Mouse (Mus musculus) right cerebral cortex, postnatal 25 days (tissue): Measurements from ENCODE around the gene Clip4.

Experiments
- DNase-seq: peaks from one replicate; pipeline ENCODE4 v3.0.0; 2022

Gene Clip4

DNA sequence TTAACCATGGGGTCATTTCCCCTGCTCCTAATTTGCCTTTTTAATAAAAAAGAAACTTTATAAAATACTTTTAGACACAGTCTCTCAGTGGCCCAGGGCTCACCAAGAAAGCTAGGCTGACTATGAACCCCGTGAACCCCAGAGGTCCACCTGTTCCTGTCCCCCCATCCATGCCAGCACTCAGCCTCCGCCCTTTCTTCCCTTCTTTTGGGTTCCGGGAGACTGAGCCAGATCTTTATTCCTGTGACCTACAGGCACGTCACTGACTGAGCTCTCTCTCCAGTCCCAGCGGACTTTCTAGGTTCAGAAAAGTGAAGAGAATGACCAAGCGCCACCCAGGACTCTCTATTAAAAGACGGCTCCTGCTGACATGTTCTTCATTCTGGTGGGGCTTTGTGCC is 107.2 kb downstream of the Clip4 start:
- no peak for DNase-seq

- no peak for DNase-seq
These were observed 113.1 kb downstream of the Clip4 start for GRCm38 (mm10) chr17:71881369-71881768.

GRCm38 (mm10) chr17:71909107-71909506 is 140.8 kb downstream of the Clip4 start:
- no peak for DNase-seq

DNA sequence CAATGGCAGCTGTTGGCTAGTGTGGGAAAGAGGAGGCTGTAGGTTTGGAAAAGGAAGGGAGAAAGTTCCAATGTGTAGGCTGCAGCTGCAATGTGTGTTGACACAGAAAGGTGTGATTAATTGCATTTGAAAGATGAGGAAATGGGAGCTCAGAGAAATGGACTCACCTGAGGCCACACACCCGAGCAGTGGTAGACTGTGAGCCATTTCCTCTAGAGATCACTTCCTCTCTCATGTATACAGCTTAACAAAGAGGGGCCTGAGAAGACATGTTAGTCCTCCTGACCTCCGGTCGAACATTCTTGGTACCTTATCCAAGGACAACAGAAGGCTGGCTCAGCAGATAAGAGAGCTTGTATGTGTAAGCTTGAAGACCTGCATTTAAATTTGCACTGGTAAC is 144.9 kb downstream of the Clip4 start:
- DNase-seq, result no peak
